Mouse (Mus musculus) gonadal fat pad, adult 2 months (tissue): ENCODE data around the gene Adgrd1. TPM values are rescaled to one million over a fixed set of nuclear protein-coding genes. Genes with fewer than 3 reads are reported as not detected.
"Not testable (repeated sequence)": the region's sequence is repeated elsewhere in the genome, so short reads cannot be mapped to it uniquely, and the experiment has no call there.

Source experiments
- DNase-seq: peaks from one replicate; pipeline ENCODE4 v3.0.0-alpha.2; 2012; ENCODE audit warnings: low read depth
- polyA plus RNA-seq: library from polyadenylated mRNA; depleted of rRNA; stranded (reverse); fragments of >200 nt; gene quantifications from 2 replicates; pipeline ENCODE4 v1.2.3, GENCODE M21; 2012

The Adgrd1 gene
- polyA plus RNA-seq, 1 experiment = 10.8 TPM

DNA sequence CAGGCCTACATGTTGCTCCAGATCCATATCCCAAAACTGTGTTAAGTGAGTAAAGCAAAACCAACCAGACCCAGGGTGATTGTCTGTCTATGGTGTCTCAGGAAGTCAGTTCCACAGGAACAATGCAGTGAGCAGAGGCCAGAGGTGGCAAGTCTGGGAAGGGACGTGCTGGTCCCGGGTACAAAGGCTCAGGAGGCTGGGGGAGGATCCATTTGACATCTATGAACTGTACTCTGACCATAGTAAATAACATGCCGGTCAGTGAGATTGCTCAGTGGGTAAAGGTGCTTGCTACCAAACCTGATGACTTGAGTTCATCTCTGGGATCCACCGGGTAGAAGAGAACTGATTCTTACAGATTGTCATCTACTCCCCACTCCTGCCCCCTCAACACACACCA lies 3.4 kb upstream of the Adgrd1 start:
- no peak for DNase-seq

DNA sequence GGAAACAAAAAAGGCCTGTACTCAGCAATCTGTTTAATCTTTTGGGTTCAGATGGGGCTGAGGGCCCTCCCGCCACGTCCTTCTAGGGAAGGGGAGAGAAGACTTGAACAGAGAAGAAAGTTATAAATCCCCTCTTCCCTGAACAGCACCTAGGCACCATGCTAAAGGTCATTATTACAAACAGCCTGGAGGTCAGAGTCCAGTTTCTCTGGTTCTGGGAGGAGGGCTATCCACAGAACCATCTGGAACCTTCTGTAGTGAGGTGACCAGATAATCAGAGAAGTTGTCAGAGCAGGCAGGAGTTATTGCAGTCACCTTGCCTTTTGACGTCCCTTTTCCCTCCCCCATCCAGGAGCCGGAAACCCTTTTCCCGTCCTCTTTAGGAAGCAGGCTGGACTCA lies 2.3 kb upstream of the Adgrd1 start:
- DNase-seq = no peak

DNA sequence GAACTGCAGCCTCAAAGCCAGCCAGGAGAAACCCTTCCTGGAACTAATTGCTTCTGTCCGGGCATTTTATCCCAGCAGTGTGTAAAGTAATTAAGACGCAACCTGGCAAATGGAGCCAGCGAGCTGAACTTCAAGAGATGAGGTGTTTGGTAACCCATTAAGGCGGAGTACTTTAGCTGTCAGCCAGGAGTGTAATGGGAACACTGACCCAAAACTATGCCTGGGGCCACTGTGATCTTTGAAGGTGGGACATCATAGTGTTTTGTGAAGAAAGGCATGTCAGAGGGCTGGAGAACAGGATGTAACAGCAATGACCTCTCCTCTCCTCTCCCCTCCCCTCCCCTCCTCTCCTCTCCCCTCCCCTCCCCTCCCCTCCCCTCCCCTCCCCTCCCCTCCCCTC lies 7.5 kb downstream of the Adgrd1 start:
- DNase-seq = no peak

DNA sequence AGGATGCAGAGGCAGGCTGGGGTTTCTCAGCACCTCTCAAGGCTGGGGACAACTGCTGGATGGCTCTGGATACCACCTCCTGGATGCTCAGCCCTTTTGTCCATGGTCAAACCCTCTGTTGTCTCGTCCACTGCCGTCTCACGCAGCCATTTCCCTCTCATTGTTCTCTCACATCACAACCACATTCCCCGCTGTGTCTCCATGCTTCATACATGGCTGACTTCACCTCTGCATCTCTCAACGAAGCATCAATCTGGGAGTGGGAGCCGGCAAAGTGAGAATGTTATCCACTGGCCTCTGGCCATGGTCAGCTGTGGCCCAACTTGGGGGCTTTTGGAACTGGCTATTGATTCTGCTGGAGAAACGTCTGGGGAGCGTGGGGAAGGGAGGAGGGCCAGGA lies 15.2 kb downstream of the Adgrd1 start:
- DNase-seq = no peak

DNA sequence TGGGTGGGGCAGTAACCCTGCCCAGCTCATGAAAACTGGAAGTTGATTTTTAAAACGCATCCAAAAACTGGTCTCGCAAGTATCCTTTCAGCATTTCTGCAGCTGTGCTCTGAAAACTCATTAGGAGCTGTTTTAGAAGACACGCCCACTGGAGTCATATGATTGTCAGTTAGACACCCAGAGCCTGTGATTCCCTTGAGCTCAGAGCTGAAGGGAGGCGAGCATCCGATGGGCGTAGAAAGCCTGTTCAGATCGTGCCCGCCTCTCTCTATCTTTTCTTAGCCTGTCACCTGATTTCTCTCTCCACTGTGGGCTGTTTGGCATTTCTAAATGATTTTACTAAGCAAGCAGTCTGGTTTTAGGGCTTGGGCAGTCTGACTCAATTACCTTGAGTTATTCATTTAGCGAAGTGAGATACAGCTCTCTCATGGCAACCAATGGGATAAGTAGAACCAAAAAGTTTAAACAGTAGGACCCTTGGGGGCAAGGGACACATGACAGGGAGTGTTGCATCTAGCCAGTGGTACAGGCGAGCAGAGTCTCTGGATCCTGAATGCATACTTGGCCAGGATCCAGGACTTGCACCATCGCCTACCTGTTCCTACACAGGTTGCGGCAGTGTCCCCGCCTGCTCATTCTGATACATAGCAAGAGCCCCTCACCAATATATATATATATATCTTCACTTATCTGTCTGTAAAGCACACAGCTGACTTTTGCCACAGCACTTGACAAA lies 17.4 kb downstream of the Adgrd1 start:
- no peak for DNase-seq

DNA sequence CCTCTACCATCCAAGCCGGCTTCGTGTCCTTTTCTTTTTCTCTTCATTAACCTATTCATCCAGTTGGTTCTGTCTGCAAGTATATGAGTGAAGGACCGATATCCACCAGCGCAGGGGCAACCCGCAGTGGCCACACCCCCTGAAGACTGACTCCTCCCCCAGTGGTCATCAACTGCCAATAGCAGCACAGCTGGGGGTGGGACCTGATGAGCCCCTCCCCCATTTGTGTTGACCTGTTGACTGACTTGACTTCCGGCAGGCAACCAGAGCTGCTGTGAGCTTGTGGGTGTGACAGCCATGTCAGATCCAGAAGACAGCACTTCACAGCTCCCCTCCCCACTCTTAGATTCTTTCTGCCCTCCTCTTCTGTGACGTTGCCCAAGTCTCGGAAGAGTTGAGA lies 19.7 kb downstream of the Adgrd1 start:
- no peak for DNase-seq

DNA sequence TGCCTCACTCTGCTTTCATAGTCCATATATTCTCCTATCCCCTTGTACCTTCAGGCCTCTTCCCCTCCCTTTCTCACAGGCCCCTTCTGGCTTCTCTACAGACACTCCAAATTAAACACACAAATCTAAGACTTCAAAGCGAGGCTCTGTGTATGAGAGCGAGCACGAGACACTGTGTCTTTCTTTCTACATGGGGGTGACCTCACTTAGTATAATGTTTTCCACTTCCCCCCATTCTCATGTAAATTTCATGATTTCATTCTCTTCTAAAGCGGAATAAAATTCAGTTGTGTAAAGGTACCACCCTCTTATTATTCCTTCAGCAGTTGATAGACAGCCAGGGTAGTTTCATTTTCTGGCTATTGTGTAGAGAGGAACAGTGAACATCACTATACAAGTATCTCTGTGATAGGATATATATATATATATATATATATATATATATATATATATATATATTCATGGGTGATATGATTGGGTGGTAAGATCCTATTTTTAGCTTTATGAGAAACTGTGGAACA lies 21.1 kb downstream of the Adgrd1 start:
- no peak for DNase-seq

DNA sequence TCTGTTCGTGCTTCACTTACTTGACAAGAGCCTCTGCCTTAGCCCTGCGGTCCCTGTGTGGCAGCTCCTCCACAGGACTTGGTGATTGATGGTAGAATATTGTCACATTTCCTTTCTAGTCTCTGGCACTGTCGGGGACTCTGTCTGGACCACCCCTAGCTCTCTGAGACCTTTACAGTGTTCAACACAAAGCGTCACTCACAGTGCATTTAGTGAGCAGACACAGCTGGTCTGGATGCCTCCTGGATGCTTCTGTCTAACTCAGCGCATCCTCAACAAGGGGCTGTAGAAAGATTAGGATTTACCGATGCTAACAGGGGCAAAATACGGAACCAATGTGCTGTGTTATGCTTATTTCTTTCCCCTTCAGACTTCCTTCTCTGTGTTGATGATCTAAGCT lies 22.0 kb downstream of the Adgrd1 start:
- DNase-seq = no peak

DNA sequence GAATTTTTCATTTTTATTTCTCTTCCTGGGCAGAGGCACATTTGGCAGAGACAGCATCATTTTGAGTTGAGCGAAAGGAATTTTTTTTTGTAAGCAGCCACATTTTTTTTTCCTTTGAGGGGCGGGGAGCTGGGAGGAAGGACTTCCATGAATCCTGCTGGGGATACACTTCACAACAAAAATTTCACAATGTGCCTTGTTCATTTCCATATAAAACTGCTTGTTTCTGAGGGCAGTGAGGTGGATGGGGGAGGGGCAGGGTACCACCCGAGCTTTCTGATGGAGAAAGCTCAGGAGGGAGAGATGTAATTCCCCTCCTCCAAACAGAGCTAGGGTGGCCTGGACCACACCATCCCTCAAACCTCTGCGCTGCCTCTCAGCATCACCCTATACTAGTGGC lies 22.6 kb downstream of the Adgrd1 start:
- DNase-seq = no peak

DNA sequence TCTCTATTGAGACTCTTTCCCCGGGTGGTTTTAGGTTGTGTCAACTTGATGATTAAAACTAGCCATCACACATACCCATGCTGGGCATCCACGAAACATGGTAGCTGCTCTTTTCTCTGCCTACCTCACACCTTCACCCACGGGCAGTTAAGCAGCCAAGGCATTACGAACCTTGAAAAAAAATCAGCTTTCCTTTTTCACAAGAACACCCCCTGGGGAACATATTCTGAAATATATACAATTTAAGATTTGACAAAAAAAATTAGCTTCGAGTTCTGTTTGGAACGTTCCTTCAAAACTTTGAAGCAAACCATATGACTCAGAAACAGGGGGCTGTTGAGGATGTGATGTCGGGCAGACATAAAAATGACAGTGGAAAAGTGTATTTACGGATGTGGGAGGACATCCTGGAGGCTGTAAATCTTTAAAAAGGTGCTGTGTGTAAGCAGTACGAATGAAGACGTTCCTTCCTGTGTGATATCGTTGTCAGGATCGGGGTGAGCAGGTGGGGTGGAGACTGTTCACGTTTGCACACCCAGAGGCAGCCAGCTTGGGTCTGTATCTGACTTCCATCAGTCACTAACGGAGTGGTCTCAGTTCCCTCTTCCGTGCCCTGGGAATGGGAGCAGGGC lies 25.2 kb downstream of the Adgrd1 start:
- no peak for DNase-seq

DNA sequence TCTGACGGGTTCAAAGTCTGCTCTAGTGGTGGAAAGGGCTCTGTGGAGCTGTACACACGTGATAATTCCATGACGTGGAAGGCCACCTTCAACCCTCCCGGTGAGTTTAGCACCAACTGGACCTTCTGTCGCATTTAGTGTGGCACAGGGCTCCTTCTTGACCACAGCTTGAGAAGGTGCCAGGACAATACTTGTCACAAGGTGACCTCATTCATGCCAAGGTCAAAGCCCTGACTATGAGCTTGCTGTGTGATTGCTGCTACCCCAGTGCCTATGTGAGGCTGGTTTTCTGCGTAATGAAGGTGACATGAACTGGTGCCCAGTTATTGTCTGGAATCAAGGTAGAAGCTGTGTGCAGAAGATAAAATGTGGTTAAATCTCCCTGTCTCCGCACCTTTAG lies 25.9 kb downstream of the Adgrd1 start:
- no peak for DNase-seq

DNA sequence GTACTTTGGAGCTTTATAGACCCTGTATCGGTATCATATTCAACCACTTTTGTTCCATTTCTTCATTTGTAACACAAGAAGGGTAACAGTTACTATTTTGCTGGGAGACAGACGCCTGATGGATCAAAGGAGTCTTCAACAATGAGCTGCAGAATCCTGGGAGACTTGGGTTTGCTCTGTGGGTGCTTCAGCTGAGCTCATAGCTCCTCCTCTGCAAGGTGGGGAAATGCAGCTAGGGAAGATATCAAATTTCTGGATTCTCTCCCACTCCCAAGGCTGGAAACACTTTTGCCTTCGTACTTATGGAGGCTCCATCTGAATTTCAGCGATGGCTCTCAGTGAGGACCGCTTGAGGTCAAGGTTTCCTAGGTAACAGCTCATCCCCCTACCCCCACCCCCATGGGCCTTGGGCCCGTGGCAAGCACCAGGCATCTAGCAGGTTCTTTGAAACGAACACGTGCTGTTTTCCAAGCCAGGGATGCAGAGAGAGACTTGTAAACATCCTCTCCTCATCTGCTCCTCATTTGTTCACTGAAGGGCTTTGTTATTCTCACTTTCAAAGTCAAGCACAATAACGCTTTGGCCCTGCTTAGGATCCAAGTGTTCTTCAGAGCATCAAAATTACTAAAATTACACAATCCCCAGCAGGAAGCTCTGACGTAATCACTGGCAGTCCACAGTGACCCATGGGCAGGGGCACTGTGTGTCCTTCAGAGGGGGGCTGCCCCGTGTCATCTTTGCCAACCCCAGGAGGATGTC lies 27.7 kb downstream of the Adgrd1 start:
- no peak for DNase-seq

DNA sequence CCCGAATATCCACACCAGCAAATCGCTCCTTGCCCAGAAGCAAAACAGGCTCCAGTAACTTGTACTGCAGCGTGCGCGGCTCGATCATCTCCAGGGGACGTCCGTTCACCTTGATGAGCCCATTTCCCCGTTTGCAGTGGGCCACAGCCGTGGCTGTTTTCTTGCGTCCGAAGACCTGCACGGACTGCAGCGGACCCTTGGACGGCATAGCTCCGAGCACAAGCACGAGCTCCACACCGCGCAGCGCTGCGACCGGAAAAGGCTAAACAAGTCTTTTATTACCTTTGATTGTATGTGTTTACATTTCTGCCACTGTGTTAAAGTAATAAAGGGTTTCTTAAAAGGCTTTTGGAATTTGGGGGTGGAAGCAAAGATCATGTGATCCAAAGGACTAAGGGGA lies 31.8 kb downstream of the Adgrd1 start:
- DNase-seq = not testable (repeated sequence)

DNA sequence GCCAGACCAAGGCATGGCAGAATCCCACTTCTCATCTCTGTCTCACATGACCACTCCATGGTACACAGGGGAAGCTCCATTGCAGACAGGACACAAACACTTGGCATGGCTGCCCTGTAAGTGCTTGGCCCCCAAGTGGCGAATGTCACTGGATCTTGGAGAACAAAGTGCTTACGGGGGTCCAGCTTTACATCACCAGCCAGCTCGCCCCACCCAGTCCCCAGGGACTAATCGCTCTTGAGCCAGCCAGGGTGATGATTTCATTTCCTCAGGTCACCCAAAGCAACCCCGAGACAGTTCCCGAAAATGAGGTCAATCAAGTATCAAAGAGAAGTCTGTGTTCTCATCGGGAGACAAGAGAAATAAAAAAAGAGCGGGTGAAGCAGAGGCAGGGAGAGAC lies 33.8 kb downstream of the Adgrd1 start:
- DNase-seq = no peak

DNA sequence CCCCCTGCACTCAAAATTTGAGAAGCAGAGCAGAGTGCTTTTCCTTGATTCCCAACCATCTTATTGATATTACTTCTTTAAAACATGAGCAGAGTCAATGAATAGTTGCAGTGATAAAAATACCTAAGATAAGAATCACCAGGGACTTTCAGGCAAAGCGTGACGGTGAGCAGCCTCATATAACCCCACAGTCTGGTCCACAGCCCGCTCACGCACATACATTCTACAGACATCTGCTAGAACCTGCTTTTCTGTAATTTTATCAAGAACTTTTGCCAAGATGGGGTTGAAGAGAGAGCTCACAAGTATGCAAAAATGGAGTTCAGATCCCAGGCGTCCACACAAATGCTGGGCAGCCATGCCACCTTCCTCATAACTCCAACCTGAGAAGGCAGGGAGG lies 40.9 kb downstream of the Adgrd1 start:
- DNase-seq = no peak

DNA sequence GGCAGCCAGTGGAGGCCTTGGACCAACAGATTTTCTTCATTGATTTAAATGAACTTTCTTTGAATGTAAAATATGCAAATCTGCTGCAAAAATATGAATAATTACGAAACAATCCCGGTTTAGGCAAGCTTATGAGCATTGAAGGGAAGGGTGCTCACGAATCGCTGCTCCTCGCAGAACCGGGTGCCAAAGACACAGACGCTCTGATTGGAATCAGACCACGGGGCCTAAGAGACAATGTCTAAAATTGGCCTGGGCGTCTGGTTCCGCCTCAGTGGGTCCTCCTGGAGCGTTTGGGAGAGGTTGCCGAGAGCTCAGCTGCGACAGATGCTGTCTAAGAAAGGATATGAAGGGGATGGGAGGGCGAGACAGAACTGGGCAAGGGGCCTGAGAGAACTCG lies 42.0 kb downstream of the Adgrd1 start:
- no peak for DNase-seq

DNA sequence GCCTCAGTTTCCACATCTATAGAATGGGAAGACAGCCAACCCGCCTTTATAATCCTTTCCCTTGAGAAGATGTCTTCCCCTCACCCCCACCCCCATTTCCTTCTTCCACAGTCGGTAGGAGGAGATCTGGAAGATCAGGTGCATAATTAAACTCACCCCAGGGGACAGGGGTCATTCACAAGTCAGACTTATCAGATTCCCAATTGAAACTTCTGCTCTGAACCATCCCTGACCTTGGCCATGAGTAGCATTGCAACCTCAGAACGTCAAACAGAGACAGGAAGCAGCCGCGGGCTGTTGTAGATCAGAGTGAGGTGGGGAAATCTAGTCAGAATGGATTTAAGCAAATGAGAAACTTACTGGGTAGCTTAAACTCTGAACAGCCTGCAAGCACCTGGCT lies 46.3 kb downstream of the Adgrd1 start:
- no peak for DNase-seq

DNA sequence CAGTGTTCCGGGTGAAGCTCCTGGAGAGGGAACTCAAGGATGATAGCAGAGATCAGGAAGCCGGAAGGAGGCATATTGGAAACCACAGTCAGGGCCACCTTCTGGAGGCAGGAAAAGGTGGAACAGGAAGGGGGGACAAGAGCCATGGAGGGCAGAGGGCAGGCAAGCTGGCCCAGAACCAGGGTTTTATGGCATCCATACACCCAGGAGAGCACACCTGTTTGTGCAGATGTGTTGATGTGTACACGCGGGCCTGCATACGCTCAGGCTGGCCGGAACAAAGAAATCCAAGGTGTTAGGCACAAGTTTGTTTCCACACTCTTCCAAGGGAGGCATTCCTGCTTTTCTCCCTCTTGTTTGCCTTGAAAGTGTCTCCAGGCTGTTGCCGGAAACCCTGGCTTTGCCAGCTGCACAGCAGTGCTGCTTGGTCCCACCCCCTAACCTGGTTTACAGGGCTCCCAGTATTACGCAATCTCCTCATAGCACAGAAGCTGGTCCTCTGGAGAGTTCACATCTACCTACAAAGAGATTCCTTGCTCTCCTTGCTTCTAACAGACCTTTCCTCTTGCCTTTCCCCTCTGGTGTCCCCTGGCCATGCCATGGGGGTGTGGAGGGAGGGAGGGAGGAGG lies 48.9 kb downstream of the Adgrd1 start:
- no peak for DNase-seq

DNA sequence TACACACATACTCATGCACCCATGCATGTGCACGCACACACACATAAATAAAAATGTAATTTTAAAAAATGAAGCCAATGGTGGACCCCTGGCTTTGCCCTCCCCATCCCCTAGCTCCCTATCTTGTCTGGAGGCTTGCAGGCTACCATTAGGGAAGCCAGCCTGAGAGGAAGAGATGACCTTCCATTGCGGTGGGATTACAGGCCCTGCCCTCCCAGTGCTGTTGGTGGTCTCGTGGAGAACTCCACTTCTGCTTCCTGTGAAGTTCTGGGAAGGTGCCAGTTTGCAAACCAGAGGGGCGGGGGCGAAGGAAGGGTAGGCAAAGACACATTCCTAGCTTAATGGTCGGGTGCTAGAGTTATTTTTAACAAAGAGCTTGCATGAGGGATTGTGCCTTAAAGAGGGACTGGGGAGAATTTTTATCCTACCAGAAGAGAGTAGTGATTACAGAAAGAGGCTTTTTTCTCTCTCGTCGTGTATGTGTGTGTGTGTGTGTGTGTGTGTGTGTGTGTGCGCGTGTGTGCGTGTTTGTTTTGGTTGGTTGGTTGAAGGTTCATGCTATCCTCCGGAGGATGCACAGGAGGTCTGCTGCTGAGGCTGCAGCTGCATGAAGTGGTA lies 50.5 kb downstream of the Adgrd1 start:
- DNase-seq = no peak

DNA sequence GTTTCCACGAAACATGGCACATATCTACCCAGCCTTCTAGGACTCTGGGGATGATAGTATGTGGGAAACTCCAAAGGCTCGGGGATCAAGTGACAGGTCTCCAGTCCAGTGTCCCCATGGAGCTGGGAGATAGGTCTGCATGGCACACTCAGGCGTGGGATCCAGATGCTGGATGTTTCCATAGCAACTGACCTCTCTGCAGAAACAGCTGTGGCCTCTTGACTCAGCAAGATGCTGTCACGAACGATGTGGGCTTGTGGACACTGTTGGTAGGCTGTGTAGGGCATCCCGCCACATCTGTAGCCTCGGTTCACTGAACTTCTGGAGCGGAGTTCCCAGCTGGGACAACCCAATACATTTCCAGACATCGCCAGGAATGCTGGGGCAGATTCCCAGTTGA lies 51.9 kb downstream of the Adgrd1 start:
- no peak for DNase-seq

DNA sequence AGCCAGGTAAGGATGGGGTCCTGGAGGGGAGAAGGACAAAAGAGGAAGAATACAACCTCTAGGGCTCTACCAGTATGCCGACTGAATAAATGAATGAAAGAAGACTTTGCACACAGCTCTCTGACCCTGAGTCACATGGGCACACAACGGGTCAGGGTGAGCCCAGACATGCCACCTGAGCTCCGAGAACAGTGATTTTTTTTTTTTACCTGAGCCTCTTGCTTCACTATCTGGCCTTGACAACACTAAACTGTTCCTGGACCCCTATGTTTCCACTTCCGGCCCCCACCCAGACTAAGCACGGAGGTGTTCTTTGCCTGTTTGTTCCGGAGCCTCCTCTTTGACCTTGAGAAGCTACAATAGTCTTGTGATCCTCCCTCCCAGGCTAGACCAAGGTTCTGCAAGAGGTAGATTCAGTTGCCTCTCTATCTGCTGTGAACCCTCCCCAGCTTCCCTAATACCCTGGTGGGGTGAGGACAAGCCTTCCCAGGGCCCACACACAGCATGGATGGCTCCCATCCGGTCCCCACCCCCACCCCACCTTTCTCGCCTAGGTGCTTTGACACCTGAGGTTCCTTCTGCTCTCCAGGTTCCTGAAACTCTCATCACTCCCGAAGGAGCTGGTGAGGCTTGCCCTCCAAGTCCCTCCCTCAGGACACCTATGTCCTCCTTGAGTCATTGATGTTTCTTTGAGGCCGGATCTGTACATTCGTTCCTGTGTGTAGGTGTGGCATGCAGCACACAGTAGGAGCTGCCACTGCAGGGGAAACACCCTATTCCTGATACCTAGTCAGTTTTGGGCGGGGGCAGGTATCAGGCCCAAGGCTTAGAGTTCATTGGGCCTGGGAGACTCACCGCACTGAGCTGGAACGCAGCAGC lies 58.7 kb downstream of the Adgrd1 start:
- DNase-seq = no peak
